Mouse (Mus musculus): Measurements from ENCODE around the gene Cplx2.

Cplx2 gene

DNA sequence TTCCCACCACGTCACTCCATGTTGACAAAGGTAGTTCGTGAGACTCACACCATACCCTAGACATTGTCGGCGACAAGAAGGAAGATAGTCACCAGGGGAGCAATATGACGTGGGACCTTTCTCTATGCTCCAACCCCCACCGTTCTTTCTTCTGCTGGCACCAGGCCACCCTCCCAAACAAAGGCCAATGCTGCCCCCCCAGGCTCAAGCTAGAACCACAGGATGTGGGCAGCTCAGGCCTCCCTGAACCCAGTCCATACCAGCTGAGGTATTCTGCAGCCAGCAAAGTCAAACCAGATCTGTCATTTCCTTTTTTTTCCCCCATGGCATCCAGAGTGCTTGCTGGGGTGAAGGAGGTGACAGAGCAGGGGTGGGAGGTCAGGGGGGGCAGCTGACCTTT, 3.4 kb upstream of the Cplx2 start:
- no peak for DNase-seq (ENCODE audit: low read depth, low spot score)

DNA sequence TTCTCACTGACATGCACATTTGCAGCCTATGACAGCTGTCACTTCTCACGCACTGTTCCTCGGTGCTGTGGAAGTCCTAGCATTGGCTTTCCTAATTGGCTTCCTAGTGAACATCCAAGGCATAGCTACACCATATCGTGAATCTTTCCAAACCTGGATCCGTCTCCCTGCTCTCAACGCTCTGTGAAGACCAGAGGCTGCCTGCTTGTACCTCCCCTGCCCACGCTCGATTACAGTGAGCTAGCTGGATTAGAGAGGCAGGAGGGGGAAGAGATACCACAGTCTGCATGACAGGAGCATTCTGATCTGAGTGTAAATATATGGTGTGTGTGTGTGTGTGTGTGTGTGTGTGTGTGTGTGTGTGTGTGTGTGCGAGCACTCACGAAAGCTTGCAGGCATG, 3.0 kb upstream of the Cplx2 start:
- no peak for DNase-seq (ENCODE audit: low read depth, low spot score)

DNA sequence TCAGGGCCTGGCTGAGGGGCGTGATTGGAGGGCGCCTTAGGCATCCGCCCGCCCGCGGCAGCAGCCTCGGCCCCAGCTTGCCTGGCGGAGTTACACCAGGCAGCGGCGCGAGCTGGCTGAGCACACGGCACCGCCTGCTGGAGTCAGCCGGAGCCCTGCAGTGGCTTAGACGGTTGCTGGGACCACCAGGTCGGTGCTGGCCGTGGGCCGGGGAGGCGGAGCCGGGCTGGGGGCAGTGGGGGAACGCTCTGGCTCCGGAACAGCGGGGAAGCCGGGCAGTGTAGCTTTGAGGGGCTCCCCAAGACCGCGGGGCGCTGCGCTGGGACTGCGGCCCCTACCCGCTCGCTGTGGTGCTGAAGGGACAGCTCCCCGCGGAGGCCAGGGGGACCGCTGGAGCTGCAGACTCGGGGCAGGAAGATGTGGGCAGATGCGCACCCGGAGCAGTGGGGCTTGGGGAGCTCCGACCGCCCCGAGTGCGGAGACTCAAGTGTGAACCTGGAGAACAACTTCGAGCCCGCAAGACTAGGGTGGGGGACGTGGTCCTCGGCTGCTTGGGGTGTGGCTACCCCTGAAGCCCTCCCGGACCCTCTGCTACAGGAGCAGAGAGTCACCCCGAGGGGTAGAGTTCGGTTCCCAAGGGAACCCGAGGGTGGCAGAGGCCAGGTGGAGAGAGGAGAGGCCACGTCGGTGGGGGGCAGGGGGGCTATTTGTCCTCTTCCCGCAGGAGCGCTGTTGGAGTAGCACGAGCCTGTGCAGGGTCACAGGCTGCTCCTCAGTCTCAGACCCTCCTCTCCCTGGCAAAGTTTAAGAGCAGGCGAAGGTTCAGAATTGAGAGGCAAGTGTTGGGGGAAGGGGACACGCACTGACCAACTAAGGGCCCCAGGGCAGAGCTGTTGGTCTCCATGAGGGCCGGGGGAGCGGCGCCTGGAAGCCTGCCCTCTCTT, 510 bp downstream of the Cplx2 start:
- DNase-seq (ENCODE audit: low read depth, low spot score): peak; percentile 86

DNA sequence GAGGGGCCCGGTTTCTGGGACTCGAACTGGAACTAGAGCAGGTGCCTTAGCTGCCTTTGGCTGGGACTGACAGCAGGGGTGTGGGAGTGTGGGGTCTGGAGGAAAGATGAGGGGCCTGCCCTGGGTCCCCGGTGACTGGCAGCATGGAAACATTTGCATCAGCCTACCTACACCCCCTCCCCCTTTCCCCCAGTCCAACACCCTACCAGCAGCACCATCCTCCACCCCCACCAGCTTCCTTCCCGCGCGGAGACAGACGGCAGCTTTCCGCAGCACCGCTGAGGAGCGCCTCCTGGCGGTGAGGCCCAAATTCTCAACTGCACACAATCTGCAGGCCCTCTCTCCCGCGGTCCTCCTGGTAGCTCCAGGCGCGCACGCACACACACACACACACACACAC, 1.5 kb downstream of the Cplx2 start:
- DNase-seq (ENCODE audit: low read depth, low spot score): peak; percentile 84

DNA sequence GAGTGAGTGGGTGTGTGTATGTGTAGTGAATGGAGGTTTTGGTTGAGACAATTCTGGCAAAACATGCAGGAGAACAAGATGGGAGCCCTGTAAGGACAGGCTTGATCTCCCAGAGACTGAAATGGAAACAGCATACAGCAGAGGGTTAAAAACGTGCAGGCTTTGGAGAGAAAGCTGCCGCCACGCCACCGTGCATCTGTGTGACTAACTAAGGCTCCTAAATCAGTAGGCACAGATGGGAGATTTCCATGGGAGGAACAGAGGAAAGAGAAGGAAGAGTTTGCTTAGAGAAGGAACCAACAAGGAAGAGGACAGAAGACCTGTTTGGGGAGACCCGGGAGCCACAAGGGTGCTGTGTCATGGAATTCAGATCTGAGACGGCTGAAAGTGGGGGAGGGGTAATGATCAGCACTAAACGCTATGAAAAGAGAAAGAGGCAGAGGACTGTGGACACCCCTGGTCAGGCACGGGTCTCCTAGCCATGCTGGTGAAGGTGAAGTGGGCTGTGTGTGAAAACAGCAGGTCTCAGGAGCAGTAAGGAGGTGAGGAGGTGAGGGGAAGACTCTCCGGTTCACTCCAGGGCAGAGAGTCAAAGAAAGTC, 3.1 kb downstream of the Cplx2 start:
- DNase-seq (ENCODE audit: low read depth, low spot score): no peak

DNA sequence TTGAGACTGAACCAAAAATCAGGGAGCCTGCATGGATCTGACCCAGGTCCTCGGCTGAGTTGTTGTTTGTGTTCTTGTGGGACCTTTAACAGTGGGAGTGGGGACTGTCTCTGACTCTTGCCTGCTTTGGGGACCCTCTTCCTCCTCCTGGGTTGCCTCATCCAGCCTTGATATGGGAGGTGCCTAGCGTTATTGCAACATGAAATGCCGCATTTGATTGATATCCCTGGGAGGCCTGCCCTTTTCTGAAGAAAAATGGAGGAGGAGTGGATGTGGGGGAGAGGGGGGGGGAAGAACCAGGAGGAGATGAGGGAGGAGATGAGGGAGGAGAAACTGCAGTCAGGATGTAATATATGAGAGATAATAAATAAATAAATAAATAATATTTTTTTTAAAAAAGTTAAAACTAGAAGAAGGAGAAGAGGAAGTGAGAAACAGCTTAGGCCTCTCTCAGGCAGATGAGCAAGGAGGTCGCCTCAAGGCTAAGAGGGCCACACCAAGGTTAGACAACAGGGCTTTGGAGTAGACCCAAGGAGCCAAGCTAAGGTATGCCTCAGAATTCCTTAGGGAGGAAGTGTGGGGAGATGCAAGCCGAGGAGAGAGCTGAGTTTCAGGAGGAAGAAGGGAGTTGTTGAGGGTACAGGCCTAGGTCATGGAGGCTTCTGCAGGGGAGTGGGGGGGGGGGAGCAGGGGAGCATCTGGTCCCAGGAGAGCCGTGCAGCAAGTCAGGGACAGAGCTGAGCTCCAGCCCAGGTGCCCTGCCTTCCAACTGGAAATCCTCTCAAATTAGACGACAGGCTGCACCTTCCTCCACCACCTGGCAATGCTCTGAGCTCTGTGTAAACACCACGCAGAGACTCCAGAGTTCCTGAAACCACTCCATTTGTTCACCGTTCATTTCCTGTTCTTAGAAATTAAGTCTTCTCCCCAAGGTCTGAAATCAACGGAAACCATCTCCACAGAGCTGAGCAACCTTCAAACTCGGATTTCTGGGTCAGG, 4.6 kb downstream of the Cplx2 start:
- DNase-seq (ENCODE audit: low read depth, low spot score): no peak

DNA sequence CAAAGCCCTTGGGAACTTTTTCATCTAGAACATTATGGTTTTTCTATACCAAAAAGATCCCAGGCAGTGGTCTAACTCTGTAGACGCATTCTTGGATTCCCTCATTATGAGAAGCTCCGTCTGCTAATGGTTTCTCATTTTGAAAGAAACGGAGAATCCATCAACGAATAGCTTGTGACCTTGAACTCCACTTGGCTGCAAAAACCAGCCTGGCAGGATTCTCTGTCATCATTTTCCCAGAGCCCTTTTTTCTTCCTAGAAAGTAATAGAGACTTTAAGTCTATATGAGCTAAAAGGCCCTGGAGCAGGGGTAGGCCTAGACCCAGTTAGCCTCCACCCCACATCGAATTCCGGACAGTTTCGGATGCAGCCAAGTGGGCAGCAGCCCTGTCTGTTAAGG, 5.6 kb downstream of the Cplx2 start:
- DNase-seq (ENCODE audit: low read depth, low spot score): no peak

DNA sequence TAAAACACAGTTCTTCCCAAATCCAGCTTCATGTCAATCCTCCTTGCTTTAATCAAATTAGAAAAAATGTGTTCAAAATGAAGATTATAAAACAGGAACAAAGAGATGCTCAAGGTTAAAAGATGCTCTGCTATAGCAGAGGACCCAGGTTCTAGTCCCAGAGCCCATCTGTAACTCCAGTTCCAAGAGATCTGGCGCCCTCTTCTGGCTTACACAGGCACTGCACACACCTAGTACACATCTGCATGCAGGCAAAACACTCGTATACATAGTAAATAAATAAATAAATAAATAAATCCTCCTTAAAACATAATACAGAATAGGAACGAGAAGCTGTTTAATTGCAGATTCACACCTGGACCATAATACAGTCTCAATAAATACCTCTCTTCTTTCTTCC, 6.9 kb downstream of the Cplx2 start:
- peak; percentile 84 for DNase-seq (ENCODE audit: low read depth, low spot score)

DNA sequence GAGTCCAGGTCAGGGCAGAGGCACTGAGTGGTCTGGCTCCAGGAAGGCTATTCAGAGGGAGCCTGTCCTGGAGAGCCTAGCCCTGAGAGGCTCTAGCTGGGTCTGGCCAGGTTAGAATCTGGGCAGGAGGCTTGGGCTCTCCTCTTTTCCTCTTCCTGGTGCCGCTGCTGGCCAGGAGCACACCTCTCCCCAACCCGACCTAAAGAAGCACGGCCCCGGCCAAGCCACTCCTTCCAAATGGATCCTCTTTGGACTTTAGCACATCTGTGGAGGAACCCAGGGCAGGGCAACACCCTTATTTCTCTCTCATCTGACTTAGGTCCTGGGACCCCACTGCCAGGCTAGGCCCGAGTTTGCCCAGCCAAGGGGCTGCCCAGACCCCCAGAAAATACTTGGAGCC, 9.3 kb downstream of the Cplx2 start:
- no peak for DNase-seq (ENCODE audit: low read depth, low spot score)

DNA sequence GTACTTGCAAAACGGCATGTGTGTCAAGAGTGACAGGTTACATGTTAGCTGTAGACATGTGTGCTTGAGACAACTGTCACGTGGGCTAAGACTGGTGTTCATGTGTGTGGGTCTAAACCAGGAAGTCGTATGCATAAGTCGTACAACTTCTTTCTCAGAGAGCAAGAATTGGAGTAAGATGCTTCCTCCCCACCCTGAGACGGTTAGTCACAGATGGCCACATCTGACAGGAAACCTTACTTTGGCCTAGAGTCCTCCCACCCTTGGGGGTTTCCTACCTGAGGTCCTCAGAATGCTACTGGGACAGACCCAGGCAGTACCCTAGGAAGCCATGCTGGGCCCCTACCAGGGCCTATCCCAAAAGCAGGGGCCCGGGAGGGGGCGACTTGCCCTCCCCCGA, 10.2 kb downstream of the Cplx2 start:
- no peak for DNase-seq (ENCODE audit: low read depth, low spot score)

DNA sequence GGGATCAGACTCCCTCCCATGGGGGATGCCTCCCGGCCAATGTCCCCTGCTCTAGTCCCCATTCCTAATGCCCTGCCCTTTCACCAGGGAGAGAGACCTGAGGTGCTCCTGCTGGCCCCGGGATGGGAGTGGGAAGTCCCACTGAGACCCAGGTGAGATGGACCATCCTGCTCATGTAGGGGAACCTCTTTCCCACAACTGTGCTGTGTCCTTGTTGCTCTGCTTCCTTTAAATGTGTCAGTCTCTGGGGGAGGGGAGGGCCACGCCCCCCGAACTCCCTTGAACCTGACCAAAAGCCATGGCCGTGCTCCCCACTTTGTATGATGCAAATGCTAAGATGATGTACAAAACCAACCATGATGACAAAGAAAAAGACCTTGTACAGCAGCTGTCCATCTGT, 12.4 kb downstream of the Cplx2 start:
- no peak for DNase-seq (ENCODE audit: low read depth, low spot score)

DNA sequence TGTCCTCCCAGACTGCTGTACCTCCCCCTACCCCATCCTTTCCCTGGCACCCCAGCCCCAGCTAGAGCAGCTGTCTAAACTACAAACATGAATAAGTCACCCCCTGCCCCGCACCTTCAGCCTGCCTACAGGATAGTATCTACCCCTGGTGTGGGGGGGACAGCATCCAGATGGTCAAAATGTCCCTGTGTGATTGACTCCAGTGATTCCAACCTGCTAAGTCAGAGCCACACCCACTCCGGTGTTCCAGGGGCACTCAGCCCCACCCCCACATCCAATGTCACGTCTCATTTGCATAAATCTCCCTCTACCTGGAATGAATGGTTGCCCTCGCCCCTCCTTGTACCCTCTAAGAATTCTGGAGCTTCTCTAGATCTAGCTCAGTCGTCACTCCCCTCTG, 13.4 kb downstream of the Cplx2 start:
- peak; percentile 45 for DNase-seq (ENCODE audit: low read depth, low spot score)

DNA sequence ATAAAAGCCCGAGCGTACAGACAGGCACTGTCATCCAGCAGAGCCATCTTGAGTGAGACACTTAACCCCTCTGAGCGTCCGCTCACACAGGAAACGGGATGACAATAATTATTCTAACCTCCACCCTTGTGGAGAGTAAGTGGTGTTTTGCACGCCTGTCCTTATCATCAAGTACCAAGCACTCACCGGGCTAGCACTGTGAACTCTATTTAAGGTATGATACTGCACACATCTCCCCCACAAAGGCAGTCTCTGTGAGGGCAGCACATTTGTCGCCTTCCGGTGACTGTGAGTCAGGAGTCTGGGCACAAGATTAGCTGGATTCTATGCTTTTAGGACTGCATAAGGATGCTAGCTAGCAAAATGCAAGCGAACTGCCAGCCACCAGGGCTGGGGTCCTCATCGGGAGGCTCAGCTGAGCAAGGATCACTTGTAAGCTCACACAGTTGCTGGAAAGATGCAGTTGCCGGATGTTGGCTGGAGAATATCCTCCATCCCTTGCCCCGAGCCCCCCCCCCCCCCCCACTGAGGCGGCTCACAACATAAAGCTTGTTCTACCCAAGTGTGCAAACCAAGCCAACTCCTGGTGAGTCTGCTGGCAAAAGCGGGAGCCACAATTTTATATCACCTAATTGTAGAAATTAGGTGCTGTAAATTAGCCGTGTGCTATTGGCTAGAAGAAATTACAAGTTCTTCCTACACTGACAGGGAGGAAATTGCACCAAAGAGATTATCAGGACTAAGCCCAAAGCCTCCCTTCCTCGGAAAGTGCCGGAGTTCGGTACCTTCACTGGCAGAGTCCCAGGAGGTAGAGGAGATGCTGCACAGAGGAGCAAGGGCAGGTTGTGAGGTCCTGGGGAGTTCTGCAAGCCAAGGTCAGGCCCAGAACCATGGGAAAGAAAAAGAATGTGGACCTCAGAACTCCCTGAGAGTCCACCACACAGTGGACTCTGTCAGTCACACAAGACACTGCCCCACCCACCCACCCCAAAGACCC, 14.2 kb downstream of the Cplx2 start:
- DNase-seq (ENCODE audit: low read depth, low spot score): no peak

DNA sequence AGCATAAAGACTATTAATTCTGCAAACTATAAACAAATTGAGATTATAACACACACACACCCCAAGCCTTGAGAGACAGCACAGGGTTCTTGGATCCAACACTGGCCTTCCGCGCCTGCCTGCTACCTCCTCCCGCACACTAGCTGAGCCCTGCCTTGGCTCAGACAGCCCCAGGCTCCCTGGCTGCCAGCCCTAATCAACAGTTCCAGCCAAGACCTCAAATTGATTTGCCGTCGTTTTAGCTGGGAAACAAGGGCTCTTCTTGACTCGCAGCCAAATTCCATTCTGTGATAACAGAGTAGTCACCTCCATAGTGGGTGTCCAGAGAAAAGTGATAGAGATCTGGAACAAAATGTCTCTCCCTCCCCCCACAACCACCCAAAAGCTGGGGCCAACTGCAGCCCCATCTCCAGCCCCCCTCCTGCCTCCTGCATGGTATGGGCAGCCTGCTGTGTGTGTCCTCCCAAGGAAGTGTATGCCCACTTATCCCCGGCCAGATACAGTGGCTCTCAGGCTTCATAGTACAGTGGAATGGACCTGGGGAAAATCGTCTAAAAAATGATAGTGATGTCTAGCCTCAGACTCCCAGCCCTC, 18.9 kb downstream of the Cplx2 start:
- no peak for DNase-seq (ENCODE audit: low read depth, low spot score)

DNA sequence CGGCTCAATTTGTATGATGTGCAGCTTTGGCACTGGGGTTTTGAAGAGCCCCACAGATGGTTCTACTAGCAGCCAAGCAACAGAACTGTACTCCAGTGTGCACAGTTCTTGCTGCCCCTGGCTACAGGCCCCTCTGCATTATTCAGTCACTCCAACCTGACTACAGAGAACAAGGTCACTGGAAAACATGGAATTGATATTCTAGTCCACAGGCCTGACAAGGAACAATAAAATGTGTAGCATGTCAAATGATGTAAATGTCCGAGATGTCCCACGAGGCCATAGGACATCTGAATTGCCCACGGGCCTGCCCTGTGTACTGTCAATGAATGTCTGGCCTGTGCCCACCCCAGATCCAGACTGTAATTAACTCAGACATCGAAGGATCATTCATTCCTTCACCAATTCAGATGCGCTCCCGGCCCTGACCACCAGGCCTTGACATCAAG, 19.4 kb downstream of the Cplx2 start:
- no peak for DNase-seq (ENCODE audit: low read depth, low spot score)

DNA sequence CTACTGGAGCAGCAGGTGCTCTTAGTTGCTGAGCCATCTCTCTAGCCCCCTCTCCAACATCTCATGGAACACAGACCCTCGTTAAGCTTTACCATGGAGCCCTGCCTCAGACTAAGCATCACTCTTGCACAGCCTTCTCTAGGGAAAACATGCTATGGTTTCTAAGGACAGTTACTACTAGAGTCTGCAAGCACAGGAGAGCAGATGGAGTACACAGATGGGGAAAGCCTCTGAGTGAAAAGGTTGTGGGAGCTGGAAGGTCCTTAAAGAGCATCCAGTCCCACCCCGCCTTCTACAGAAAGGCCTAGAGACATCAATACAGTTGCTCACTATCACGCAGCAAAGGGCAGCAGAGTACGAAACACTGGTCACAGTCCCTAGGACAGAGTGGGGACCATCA, 20.2 kb downstream of the Cplx2 start:
- DNase-seq (ENCODE audit: low read depth, low spot score): no peak

DNA sequence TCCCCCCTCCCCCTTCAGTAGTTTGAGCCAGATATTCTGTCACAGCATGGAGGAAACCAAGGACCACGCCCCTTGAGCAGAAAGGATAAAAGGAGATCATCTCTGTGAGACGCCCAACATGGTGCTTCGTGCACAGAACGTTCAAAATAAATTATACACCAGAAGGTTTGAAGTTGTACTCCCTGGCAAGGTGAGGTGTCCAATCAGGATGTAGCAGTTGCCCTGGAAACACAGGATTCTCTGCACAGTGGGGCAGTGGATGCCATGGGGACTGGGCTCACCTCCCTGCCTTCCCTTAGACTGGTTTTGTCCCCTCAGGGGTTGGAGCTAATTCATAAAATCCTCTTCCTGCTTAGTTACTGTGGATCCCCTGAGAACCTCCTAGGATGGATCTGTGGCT, 25.9 kb downstream of the Cplx2 start:
- no peak for DNase-seq (ENCODE audit: low read depth, low spot score)

DNA sequence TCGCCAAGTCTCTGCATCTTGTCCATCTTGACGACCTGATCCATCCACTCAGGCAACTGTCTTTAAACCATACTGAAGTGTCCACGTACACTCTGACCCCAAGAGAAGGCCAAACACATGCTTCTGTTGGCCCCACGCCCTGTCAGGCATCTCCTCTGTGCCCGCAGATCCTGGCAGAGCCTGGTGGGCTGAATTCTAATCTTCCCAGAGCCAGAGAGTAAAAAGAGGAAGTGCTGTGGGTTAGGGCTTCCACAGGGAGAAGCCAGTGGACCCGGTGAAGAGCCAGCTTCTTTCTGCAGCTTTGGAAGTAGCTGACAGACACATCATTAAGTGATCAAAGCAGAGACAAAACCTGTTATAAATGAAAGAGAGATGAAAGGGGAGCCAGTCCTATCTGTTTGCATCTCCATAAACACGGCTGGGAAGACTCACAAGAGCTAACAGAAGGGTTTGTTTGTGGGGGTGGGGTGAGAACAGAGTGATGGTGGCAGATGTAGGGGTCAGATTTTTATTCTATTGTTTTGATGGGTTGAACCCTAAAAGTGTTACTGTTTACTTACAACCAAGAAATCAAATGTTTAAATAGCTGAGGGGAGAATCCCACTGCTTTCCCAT, 29.5 kb downstream of the Cplx2 start:
- no peak for DNase-seq (ENCODE audit: low read depth, low spot score)

DNA sequence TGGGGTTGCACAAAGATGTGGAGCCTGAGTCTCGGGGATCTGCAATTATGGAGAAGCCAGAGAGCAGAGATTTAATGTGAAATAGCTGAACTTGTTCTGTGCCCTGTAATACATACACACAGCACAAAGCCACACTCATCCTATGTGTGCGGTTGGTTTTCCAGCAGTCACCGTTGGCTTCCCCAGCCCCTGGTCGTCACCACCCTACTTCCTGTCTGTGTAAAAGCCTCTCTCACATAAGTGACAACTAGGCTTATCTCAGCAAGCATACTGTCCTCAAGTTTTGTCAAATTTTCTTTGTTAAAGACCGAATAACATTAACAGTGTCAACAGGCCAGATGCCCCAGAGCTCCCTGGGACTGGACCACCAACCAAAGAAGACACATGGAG, 30.0 kb downstream of the Cplx2 start:
- no peak for DNase-seq (ENCODE audit: low read depth, low spot score)

DNA sequence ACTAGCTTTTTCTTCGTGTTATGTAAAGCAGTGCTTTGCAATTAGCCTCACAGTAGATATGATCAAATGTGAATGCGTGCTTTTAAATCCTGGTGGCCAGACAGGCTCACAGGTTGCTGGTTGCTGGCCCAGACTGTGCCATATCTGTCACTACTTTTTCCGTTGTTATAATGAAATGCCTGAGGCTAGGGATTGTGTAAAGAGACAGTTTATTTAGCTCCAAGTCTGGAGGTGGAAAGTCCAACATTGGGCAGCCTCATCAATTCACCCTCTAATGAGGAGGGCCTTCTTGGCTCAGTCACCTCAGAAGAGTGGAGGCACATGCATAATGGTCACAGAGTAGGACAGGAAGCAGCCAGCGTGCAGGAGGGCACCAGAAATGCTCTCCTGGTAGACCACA, 31.2 kb downstream of the Cplx2 start:
- no peak for DNase-seq (ENCODE audit: low read depth, low spot score)
